Mouse (Mus musculus) right cerebral cortex, postnatal 14 days (tissue): ENCODE data around the gene Tprkb.
"Not testable (repeated sequence)": the region's sequence is repeated elsewhere in the genome, so short reads cannot be mapped to it uniquely, and the experiment has no call there.

Experiments
- DNase-seq: peaks from one replicate; pipeline ENCODE4 v3.0.0; 2022

Tprkb gene

GRCm38 (mm10) chr6:85975761-85976160 is 64.1 kb downstream of the Tprkb start:
- no peak for DNase-seq

- DNase-seq = no peak
Observed at GRCm38 (mm10) chr6:85976242-85976641, 64.6 kb downstream of the Tprkb start.

- not testable (repeated sequence) for DNase-seq
Observed at GRCm38 (mm10) chr6:85978736-85979135, 67.1 kb downstream of the Tprkb start.
